Mouse (Mus musculus) bone marrow macrophage, adult 2 months (primary cell): ENCODE results near the gene Caln1.
A peak's percentile ranks its signal among the peaks of the same experiment; 100 is the strongest.

Experiments used
- CTCF ChIP-seq: IDR thresholded peaks from 2 replicates; pipeline ENCODE4 v1.5.1; 2012; ENCODE audit warnings: low read depth, mild to moderate bottlenecking, low read length, moderate library complexity
- POLR2A ChIP-seq: IDR thresholded peaks from 2 replicates; pipeline ENCODE4 v1.6.1; 2012; ENCODE audit warnings: mild to moderate bottlenecking, low read depth, low read length, borderline replicate concordance

DNA sequence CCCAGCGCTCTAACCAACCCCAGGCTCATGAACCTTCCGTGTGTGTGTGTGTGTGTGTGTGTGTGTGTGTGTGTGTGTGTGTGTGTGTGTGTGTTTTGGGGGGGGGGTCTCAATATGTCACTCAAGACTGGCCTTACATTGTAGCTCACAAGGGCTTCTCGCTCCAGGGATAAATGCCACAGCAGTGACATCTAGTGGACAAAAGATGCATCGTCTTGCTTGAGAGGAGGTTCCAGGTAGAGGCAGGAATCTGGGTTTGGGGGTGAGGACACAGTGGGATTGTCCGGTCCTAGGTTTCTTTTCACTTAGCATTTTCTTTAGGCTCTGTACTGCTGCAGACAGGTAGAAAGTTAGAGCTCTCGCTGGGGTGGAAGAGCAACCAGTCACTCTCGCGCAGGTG, 488.9 kb downstream of the Caln1 start:
- TF ChIP-seq CTCF: peak; percentile 73
- TF ChIP-seq POLR2A: no peak
